Mouse (Mus musculus) urinary bladder, postnatal 0 days (tissue): ENCODE data around the gene Htra1. TPM values are rescaled to one million over a fixed set of nuclear protein-coding genes. Genes with fewer than 3 reads are reported as not detected.

Source experiments
- microRNA-seq: library from miRNA; unstranded; fragments of <30 nt; microRNA quantifications from one replicate; pipeline ENCODE4, GENCODE M21; 2016
- polyA plus RNA-seq: library from polyadenylated mRNA; unstranded; fragments of >200 nt; fragmentation: Nextera tagmentation; extraction: Ambion mirVana; gene quantifications from 2 replicates; pipeline ENCODE4 v1.2.1, GENCODE M21; 2015

Htra1 gene
- polyA plus RNA-seq, result 81.0 and 112 TPM in 2 replicates

DNA sequence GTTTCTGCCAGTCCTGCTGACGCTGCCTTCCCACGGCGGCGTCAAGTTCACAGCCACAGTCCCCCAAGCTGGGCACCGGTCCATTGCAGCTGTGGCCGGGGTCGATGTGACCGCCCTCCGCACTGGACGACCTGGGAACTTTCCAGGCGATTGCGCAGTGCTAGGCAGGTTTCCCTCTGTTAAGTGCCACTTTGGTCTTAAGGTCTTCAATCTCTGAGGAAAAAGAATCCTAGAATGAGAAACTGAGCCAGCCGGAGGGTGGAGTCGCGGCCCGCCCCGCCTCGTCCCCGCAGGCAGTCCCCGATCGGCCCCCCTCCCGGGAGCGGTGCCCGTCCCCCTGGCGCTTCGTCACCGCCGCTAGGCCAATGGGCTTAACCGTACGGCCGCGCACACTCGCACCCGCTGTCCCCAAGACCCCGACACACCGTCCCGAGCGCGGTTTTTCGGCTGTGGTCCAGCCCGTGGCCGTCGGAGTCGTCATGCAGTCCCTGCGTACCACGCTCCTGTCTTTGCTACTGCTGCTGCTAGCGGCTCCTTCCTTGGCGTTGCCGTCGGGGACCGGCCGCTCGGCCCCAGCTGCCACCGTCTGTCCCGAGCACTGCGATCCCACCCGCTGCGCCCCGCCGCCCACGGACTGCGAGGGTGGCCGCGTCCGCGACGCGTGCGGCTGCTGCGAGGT, at the start of gene Htra1:
Gene Htra1 (plus strand): TSS at position 319 of the 679 bp plus-strand sequence.

DNA sequence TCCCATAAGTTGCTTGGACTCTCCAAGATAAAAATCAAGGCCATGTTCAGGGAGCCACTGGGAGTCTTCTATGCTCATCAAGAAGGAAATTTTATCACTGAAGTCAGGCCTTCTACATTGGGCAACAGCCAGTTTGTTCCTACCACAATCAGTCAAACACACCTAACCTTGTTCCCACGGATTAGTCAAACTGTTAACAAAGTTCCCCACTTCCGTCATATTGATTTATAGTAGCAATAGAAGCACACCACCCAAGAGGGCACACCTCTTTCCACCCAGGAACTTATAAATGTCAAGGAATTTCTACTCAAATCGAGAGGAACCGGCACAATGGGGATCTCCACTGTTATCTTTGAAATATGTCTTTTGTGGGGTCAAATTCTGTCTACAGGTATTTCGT, 95.8 kb downstream of the Htra1 start, which contains the start of gene Dmbt1:
Gene Dmbt1 (plus strand): TSS at position 299 of the 400 bp plus-strand sequence.

Small RNA genes lying within 50 kb of the gene (microRNA-seq; reads per million reads assigned to microRNA genes)
- gene Mir7061, result 0.93 reads per million

Other genes with a start within 250 kb of the Htra1 start
- gene Btbd16, start 162.0 kb upstream of the Htra1 start, polyA plus RNA-seq, result not detected in 2 replicates
- 28.2 and 33.8 TPM in 2 replicates for gene Plekha1, start 70.4 kb upstream of the Htra1 start, polyA plus RNA-seq
- gene Dmbt1, start 95.9 kb downstream of the Htra1 start, polyA plus RNA-seq, result not detected in 2 replicates
- not detected in 2 replicates for gene 4933402N03Rik, start 210.2 kb downstream of the Htra1 start, polyA plus RNA-seq
- not detected in 2 replicates for gene 5430419D17Rik, start 238.3 kb downstream of the Htra1 start, polyA plus RNA-seq